ENCODE assay signal across 26 mouse cellular contexts in the genomic region with DNA sequence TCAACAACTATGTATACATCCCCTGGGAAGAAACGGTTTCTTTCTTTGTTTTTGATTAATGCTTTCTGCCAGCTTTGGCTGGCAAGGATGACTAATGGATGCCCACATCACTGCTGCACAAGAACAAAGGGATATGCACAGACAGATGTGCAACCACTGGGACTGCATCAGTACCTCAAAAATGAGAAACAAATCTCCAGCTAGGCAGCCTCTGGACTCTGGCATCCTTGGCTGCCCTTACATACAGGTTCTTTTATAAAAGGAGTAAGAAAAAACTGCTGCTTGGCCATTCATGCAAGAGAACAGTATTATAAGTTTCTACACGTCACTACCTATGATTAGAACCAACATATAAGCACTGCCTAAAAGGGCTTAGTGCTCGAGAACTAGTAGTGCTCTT.
"Had no signal": no experiment of that assay in that cellular context is flagged by ENCODE, and none has a peak within 500 bp of the region (broad histone marks: within the 10 kb centered on the region; RNA-seq: fewer than 3 reads in every experiment).

No protein-coding gene starts in this region.

- H3K4me3 ChIP-seq: embryonic facial prominence, embryonic 10.5 days; embryonic facial prominence, embryonic 12.5 days; embryonic facial prominence, embryonic 13.5 days; embryonic facial prominence, embryonic 15.5 days; erythroblast, embryonic 14.5 days; forebrain, embryonic 10.5 days; forebrain, embryonic 12.5 days; forebrain, embryonic 13.5 days; forebrain, embryonic 15.5 days; gastrocnemius, adult 2 months; heart, adult 2 months; heart, embryonic 10.5 days had no signal

- H3K36me3 ChIP-seq: embryonic facial prominence, embryonic 10.5 days; embryonic facial prominence, embryonic 12.5 days; embryonic facial prominence, embryonic 13.5 days; embryonic facial prominence, embryonic 15.5 days; forebrain, embryonic 10.5 days; forebrain, embryonic 12.5 days; forebrain, embryonic 15.5 days; heart, embryonic 10.5 days had no signal

- H3K27me3 ChIP-seq: embryonic facial prominence, embryonic 12.5 days; embryonic facial prominence, embryonic 13.5 days; embryonic facial prominence, embryonic 15.5 days; forebrain, embryonic 12.5 days; forebrain, embryonic 13.5 days; forebrain, embryonic 15.5 days had no signal

- DNase-seq: cerebellum, adult 9-10 months; cerebellum, adult 9-11 months; cerebellum, postnatal 10 days; cerebellum, postnatal 25 days; cerebellum, postnatal 36 days; embryo, embryonic 11 days; forebrain, postnatal 0 days; gastrocnemius, adult 2 months; gastrocnemius, postnatal 10 days; gastrocnemius, postnatal 14 days; gastrocnemius, postnatal 25 days; gastrocnemius, postnatal 36 days; heart, adult 18-20 months; heart, adult 2 months had no signal

- ATAC-seq: forebrain, embryonic 13.5 days; forebrain, embryonic 14.5 days; forebrain, embryonic 15.5 days; forebrain, embryonic 16.5 days; forebrain, postnatal 0 days had no signal
